ENCODE assay signal across 8 mouse cellular contexts in the genomic region with DNA sequence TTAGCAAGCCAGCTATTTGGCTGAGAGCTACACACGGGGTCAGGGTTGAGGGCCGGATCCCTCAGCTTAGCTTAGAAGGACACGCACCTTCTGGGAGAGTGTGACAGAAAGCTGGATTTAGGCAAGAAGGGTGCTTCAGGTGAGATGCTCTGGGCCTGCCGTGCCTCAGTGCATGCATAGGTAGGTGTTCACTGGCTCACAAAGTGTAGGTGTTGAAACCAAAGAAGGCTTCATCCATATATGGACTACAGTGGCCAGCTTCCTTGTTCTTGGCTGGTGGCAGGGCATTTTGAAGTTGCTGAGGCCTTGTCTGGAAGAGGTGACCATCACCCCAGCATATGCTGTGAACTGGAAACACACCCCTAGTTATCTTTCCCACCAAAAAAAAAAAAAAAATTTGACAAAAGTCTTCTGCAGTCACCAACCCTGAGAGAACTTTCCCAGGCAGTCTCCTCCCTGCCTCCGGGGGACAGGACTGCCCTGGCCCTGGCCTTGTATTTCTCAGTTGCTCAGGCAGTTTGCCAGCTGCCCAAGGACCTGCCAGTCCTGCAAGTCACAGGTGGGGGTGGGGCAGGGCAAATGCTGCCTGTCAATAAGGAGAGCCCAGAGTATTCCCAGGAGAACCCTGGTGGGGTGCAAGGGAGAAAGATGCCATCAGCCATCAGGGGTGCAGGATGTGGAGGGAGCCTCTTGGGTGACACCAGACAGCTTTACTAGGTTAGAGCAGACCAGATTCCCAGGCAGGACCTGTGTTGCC. TPM values are rescaled to one million over a fixed set of nuclear protein-coding genes. Genes with fewer than 3 reads are reported as not detected.
DNase-seq lines count a peak whose midpoint lies in the region; ATAC-seq lines count a peak whose summit lies in the region.

No protein-coding gene starts in this region.

- ATAC-seq in CD4-positive, CD25-positive, alpha-beta regulatory T cell, adult 4 months: no peak
- no peak for ATAC-seq in forebrain, embryonic 11.5 days (replicated peaks; ENCODE audit: low FRiP score)
- no peak for ATAC-seq in limb, embryonic 11.5 days (ENCODE audit: insufficient number of reproducible peaks, low FRiP score, low TSS enrichment, low read depth)
- ATAC-seq in midbrain, embryonic 14.5 days (ENCODE audit: low FRiP score, low TSS enrichment): no peak

- no peak overlapping the region; the same call in 1 of the 2 replicates for H3K27ac ChIP-seq in forebrain, embryonic 11.5 days (ENCODE audit: low read depth, low read length)
- H3K27ac ChIP-seq in limb, embryonic 11.5 days (replicated peaks; ENCODE audit: low read depth, low read length): peak overlapping the region; percentile 60; the same call in 1 of the 2 replicates
- peak overlapping the region; percentile 100 for H3K27ac ChIP-seq in midbrain, embryonic 14.5 days (replicated peaks; ENCODE audit: low read depth, low read length)

- peaks cover 20% of the 10 kb centered on the region for H3K36me3 ChIP-seq in forebrain, embryonic 11.5 days (ENCODE audit: control insufficient read depth, insufficient read depth, low read length)
- peaks cover 24% of the 10 kb centered on the region for H3K36me3 ChIP-seq in limb, embryonic 11.5 days (ENCODE audit: control insufficient read depth, insufficient read depth, low read length)
- peaks cover 25% of the 10 kb centered on the region for H3K36me3 ChIP-seq in midbrain, embryonic 14.5 days (ENCODE audit: control insufficient read depth, insufficient read depth, low read length)

- intact Hi-C loops in heart, postnatal 36 days (cut with DNase I): no loop called here

- WGBS in forebrain, embryonic 11.5 days: 81% methylated on average over 5 of the region's 5 CpGs
- 81% methylated on average over 5 of the region's 5 CpGs for WGBS in limb, embryonic 11.5 days
- 80% methylated on average over 5 of the region's 5 CpGs for WGBS in midbrain, embryonic 14.5 days

- peaks cover 21% of the 10 kb centered on the region; the same call in 1 of the 2 replicates for H3K4me1 ChIP-seq in forebrain, embryonic 11.5 days (replicated peaks; ENCODE audit: control insufficient read depth, insufficient read depth, low read length)
- peaks cover 32% of the 10 kb centered on the region for H3K4me1 ChIP-seq in limb, embryonic 11.5 days (ENCODE audit: control insufficient read depth, insufficient read depth, low read length)
- H3K4me1 ChIP-seq in midbrain, embryonic 14.5 days (ENCODE audit: control insufficient read depth, insufficient read depth, low read length): peaks cover 29% of the 10 kb centered on the region

- no peaks in the 10 kb centered on the region for H3K27me3 ChIP-seq in forebrain, embryonic 11.5 days (ENCODE audit: control insufficient read depth, insufficient read depth, low read length)
- H3K27me3 ChIP-seq in limb, embryonic 11.5 days (ENCODE audit: control insufficient read depth, insufficient read depth, low read length): no peaks in the 10 kb centered on the region
- no peaks in the 10 kb centered on the region for H3K27me3 ChIP-seq in midbrain, embryonic 14.5 days (ENCODE audit: control insufficient read depth, insufficient read depth, low read length)

- peak; percentile 44 for DNase-seq in CD4-positive, CD25-positive, alpha-beta regulatory T cell, adult 2 months (ENCODE audit: low read depth, low spot score)
- DNase-seq in adrenal gland, postnatal 10 days: peak; percentile 94
- DNase-seq in forebrain, embryonic 11.5 days (ENCODE audit: low spot score): peak; percentile 61
- peak; percentile 70 to 72 for DNase-seq in heart, postnatal 36 days
- peak; percentile 34 for DNase-seq in limb, embryonic 11.5 days (ENCODE audit: low spot score)
- no peak for DNase-seq in midbrain, embryonic 14.5 days
- peak; percentile 50 to 63 for DNase-seq in thymus, postnatal 36 days

- no peak overlapping the region for H3K4me2 ChIP-seq in forebrain, embryonic 11.5 days (ENCODE audit: low read depth, low read length, severe bottlenecking)
- no peak overlapping the region for H3K4me2 ChIP-seq in limb, embryonic 11.5 days (ENCODE audit: low read depth, severe bottlenecking)
- H3K4me2 ChIP-seq in midbrain, embryonic 14.5 days (ENCODE audit: low read length): peak overlapping the region; percentile 67

- no peaks in the 10 kb centered on the region for H3K9me3 ChIP-seq in forebrain, embryonic 11.5 days (ENCODE audit: control insufficient read depth, low read length)
- H3K9me3 ChIP-seq in limb, embryonic 11.5 days (ENCODE audit: control insufficient read depth, low read length): no peaks in the 10 kb centered on the region
- H3K9me3 ChIP-seq in midbrain, embryonic 14.5 days (ENCODE audit: control insufficient read depth, low read length): no peaks in the 10 kb centered on the region

- no peak overlapping the region; the same call in 1 of the 2 replicates for H3K9ac ChIP-seq in forebrain, embryonic 11.5 days (ENCODE audit: low read length)
- H3K9ac ChIP-seq in limb, embryonic 11.5 days (ENCODE audit: low read length): no peak overlapping the region
- peak overlapping the region; percentile 100 for H3K9ac ChIP-seq in midbrain, embryonic 14.5 days (replicated peaks; ENCODE audit: low read length)

- no peak overlapping the region; the same call in 1 of the 2 replicates for H3K4me3 ChIP-seq in forebrain, embryonic 11.5 days (ENCODE audit: low read depth, low read length)
- H3K4me3 ChIP-seq in limb, embryonic 11.5 days (ENCODE audit: low read depth, low read length): no peak overlapping the region
- no peak overlapping the region; the same call in 1 of the 2 replicates for H3K4me3 ChIP-seq in midbrain, embryonic 14.5 days (replicated peaks; ENCODE audit: low read depth, low read length)

RNA-seq across cellular contexts. Expression of a gene that starts 1.4 kb away (rescaled TPM):
- polyA plus RNA-seq in CD4-positive, CD25-positive, alpha-beta regulatory T cell, adult 4 months (2017; shearing (Covaris generic)): over 10,000 TPM; 21,144 to 46,167 TPM
- 1,000 to 10,000 TPM; 2,913 to 2,936 TPM for total RNA-seq in adrenal gland, postnatal 10 days (2021)
- polyA plus RNA-seq in forebrain, embryonic 11.5 days (2014; fragmentation: Nextera tagmentation; extraction: Ambion mirVana): 13,526 and 13,808 TPM in 2 replicates
- 100 to 1,000 TPM; 707 to 812 TPM for total RNA-seq in heart, postnatal 36 days (2021)
- 16,455 and 16,911 TPM in 2 replicates for polyA plus RNA-seq in limb, embryonic 11.5 days (2014; fragmentation: Nextera tagmentation; extraction: Ambion mirVana)
- polyA plus RNA-seq in midbrain, embryonic 14.5 days (2014; fragmentation: Nextera tagmentation; extraction: Ambion mirVana): 16,375 and 16,992 TPM in 2 replicates

RNA-seq across cellular contexts. Expression of a gene that starts 12.8 kb away (rescaled TPM):
- 1 to 10 TPM; 3.9 to 8.6 TPM for polyA plus RNA-seq in CD4-positive, CD25-positive, alpha-beta regulatory T cell, adult 4 months (2017; shearing (Covaris generic))
- 10 to 100 TPM in 1 of 2 experiments, 1 to 10 TPM in 1; 9.4 to 12.7 TPM for total RNA-seq in adrenal gland, postnatal 10 days (2021)
- 15.4 and 16.0 TPM in 2 replicates for polyA plus RNA-seq in forebrain, embryonic 11.5 days (2014; fragmentation: Nextera tagmentation; extraction: Ambion mirVana)
- total RNA-seq in heart, postnatal 36 days (2021): 1 to 10 TPM; 5.3 to 6.5 TPM
- polyA plus RNA-seq in limb, embryonic 11.5 days (2014; fragmentation: Nextera tagmentation; extraction: Ambion mirVana): 10.2 and 11.1 TPM in 2 replicates
- 28.6 and 28.8 TPM in 2 replicates for polyA plus RNA-seq in midbrain, embryonic 14.5 days (2014; fragmentation: Nextera tagmentation; extraction: Ambion mirVana)

RNA-seq across cellular contexts. Expression of a gene that starts 52.2 kb away (rescaled TPM):
- under 1 TPM; 0.36 to 0.58 TPM for polyA plus RNA-seq in CD4-positive, CD25-positive, alpha-beta regulatory T cell, adult 4 months (2017; shearing (Covaris generic))
- total RNA-seq in adrenal gland, postnatal 10 days (2021): 100 to 1,000 TPM in 1 of 2 experiments, 10 to 100 TPM in 1; 85.6 to 125 TPM
- 680 and 728 TPM in 2 replicates for polyA plus RNA-seq in forebrain, embryonic 11.5 days (2014; fragmentation: Nextera tagmentation; extraction: Ambion mirVana)
- total RNA-seq in heart, postnatal 36 days (2021): 10 to 100 TPM; 26.5 to 37.6 TPM
- 678 and 708 TPM in 2 replicates for polyA plus RNA-seq in limb, embryonic 11.5 days (2014; fragmentation: Nextera tagmentation; extraction: Ambion mirVana)
- 521 and 580 TPM in 2 replicates for polyA plus RNA-seq in midbrain, embryonic 14.5 days (2014; fragmentation: Nextera tagmentation; extraction: Ambion mirVana)

Comparison
In these comparisons a context has a peak if more than half of its experiments do, and no peak if none do; other contexts are left out.
1. RNA of a gene that starts 52.2 kb away (polyA plus RNA-seq): 680 to 728 TPM in forebrain, embryonic 11.5 days, 678 to 708 TPM in limb, embryonic 11.5 days and 521 to 580 TPM in midbrain, embryonic 14.5 days; 0.36 to 0.58 TPM in CD4-positive, CD25-positive, alpha-beta regulatory T cell, adult 4 months; every median in the first group is over 100 times any median in the second.